Mouse (Mus musculus) MEL (cell line): ENCODE measurements around the gene Olfr888. TPM values are rescaled to one million over a fixed set of nuclear protein-coding genes. Genes with fewer than 3 reads are reported as not detected.

Source experiments
- DNase-seq: peaks from one replicate; pipeline ENCODE4 v3.0.0; 2011; ENCODE audit warnings: low read depth, low spot score
- H3K27ac ChIP-seq: 2 replicates; pipeline ENCODE4 v1.5.1; 2012; ENCODE audit warnings: low read depth, mild to moderate bottlenecking, control low read depth, low read length, moderate library complexity; ENCODE audit not compliant: control insufficient read depth
- H3K27me3 ChIP-seq, 2 experiments: fragments of 150-350 bp in 1 of 2; sonication (generic) in 1 of 2; 2 replicates each; pipeline ENCODE4 v1.6.1; 2012; ENCODE audit warnings: low read length in 2 of 2, mild to moderate bottlenecking in 2 of 2, improper control_type of control experiment in 1 of 2, moderate library complexity in 1 of 2; ENCODE audit not compliant: insufficient read depth in 2 of 2, control insufficient read depth in 1 of 2
- H3K36me3 ChIP-seq, 2 experiments: 2 replicates each; pipeline ENCODE4 v1.6.1; 2012 to 2014; ENCODE audit warnings: low read length in 2 of 2, improper control_type of control experiment in 1 of 2, inconsistent platforms in 1 of 2, mild to moderate bottlenecking in 1 of 2; ENCODE audit not compliant: insufficient read depth in 2 of 2, control insufficient read depth in 1 of 2
- H3K4me1 ChIP-seq, 2 experiments: fragments of 150-350 bp in 1 of 2; sonication (generic) in 1 of 2; 2 replicates each; pipeline ENCODE4 v1.6.1; 2012; ENCODE audit warnings: low read length in 2 of 2, improper control_type of control experiment in 1 of 2, mild to moderate bottlenecking in 1 of 2; ENCODE audit not compliant: insufficient read depth in 2 of 2, control insufficient read depth in 1 of 2
- H3K4me3 ChIP-seq, 2 experiments: fragments of 150-350 bp in 1 of 2; sonication (generic) in 1 of 2; 2 replicates each; pipeline ENCODE4 v1.5.1; 2012; ENCODE audit warnings: low read depth in 2 of 2, low read length in 2 of 2, mild to moderate bottlenecking in 2 of 2, moderate library complexity in 2 of 2, control low read depth in 1 of 2, improper control_type of control experiment in 1 of 2; ENCODE audit not compliant: control insufficient read depth in 1 of 2, insufficient read depth in 1 of 2
- H3K79me2 ChIP-seq: 2 replicates; pipeline ENCODE4 v1.6.1; 2012; ENCODE audit warnings: mild to moderate bottlenecking, low read length, moderate library complexity; ENCODE audit not compliant: control insufficient read depth, poor library complexity, insufficient read depth
- H3K9ac ChIP-seq: 2 replicates; pipeline ENCODE4 v1.6.1; 2012; ENCODE audit warnings: low read depth, mild to moderate bottlenecking, control low read depth, low read length, moderate library complexity; ENCODE audit not compliant: control insufficient read depth, poor library complexity, severe bottlenecking
- H3K9me3 ChIP-seq: fragments of 150-350 bp; sonication (generic); replicated peaks from 2 replicates; pipeline ENCODE4 v1.6.1; 2012; ENCODE audit warnings: mild to moderate bottlenecking, low read length, improper control_type of control experiment, moderate library complexity; ENCODE audit not compliant: insufficient read depth
- BHLHE40 ChIP-seq: IDR thresholded peaks from 2 replicates; pipeline ENCODE4 v1.6.1; 2012; ENCODE audit warnings: low read depth, mild to moderate bottlenecking, inconsistent platforms, low read length, improper control_type of control experiment, borderline replicate concordance
- CHD2 ChIP-seq: IDR thresholded peaks from 2 replicates; pipeline ENCODE4 v1.6.1; 2011; ENCODE audit warnings: low read length, improper control_type of control experiment
- CTCF ChIP-seq, 3 experiments: IDR thresholded peaks in 2 of 3; conservative IDR thresholded peaks in 1 of 3; 2 replicates each; pipeline ENCODE4 v1.5.1; 2011 to 2012; ENCODE audit warnings: low read length in 3 of 3, low read depth in 2 of 3, mild to moderate bottlenecking in 2 of 3, improper control_type of control experiment in 1 of 3, inconsistent platforms in 1 of 3, mixed read lengths in 1 of 3, moderate library complexity in 1 of 3; ENCODE audit not compliant: control insufficient read depth in 1 of 3, insufficient read depth in 1 of 3, poor library complexity in 1 of 3, severe bottlenecking in 1 of 3
- ETS1 ChIP-seq: IDR thresholded peaks from 2 replicates; pipeline ENCODE4 v1.6.1; 2012; ENCODE audit warnings: low read depth, mild to moderate bottlenecking, inconsistent platforms, low read length, improper control_type of control experiment, moderate library complexity
- GATA1 ChIP-seq: IDR thresholded peaks from 2 replicates; pipeline ENCODE4 v1.6.1; 2011; ENCODE audit warnings: low read depth, low read length, improper control_type of control experiment
- HCFC1 ChIP-seq: IDR thresholded peaks from 2 replicates; pipeline ENCODE4 v1.6.1; 2012; ENCODE audit warnings: low read depth, mild to moderate bottlenecking, inconsistent platforms, low read length, improper control_type of control experiment, moderate library complexity
- JUND ChIP-seq: IDR thresholded peaks from 2 replicates; pipeline ENCODE4 v1.6.1; 2011; ENCODE audit warnings: low read depth, mild to moderate bottlenecking, improper control_type of control experiment, low read length
- KAT2A ChIP-seq: conservative IDR thresholded peaks from 2 replicates; pipeline ENCODE4 v1.6.1; 2012; ENCODE audit warnings: low read depth, low read length, improper control_type of control experiment, inconsistent platforms
- MAX ChIP-seq: IDR thresholded peaks from 2 replicates; pipeline ENCODE4 v1.6.1; 2011; ENCODE audit warnings: low read length, improper control_type of control experiment
- MAZ ChIP-seq: IDR thresholded peaks from 2 replicates; pipeline ENCODE4 v1.6.1; 2012; ENCODE audit warnings: low read depth, mild to moderate bottlenecking, inconsistent platforms, low read length, improper control_type of control experiment
- MEF2A ChIP-seq: IDR thresholded peaks from 2 replicates; pipeline ENCODE4 v1.6.1; 2014; ENCODE audit warnings: low read depth, mild to moderate bottlenecking, inconsistent platforms, low read length, improper control_type of control experiment; ENCODE audit not compliant: poor library complexity, insufficient replicate concordance, severe bottlenecking; ENCODE audit errors: extremely low read depth
- MXI1 ChIP-seq: IDR thresholded peaks from 2 replicates; pipeline ENCODE4 v1.6.1; 2011; ENCODE audit warnings: mild to moderate bottlenecking, low read depth, low read length, improper control_type of control experiment
- MYB ChIP-seq: IDR thresholded peaks from 2 replicates; pipeline ENCODE4 v1.6.1; 2011; ENCODE audit warnings: mild to moderate bottlenecking, low read depth, low read length, improper control_type of control experiment
- NELFE ChIP-seq: IDR thresholded peaks from 2 replicates; pipeline ENCODE4 v1.6.1; 2011; ENCODE audit warnings: low read depth, low read length, improper control_type of control experiment
- NRF1 ChIP-seq: IDR thresholded peaks from 2 replicates; pipeline ENCODE4 v1.6.1; 2014; ENCODE audit warnings: low read depth, mild to moderate bottlenecking, inconsistent platforms, low read length, improper control_type of control experiment, moderate library complexity; ENCODE audit not compliant: poor library complexity, insufficient read depth, severe bottlenecking
- POLR2A ChIP-seq, 2 experiments: IDR thresholded peaks; 2 replicates each; pipeline ENCODE4 v1.6.1; 2011 to 2012; ENCODE audit warnings: low read length in 2 of 2, mild to moderate bottlenecking in 2 of 2, control low read depth in 1 of 2, improper control_type of control experiment in 1 of 2, low read depth in 1 of 2, moderate library complexity in 1 of 2; ENCODE audit not compliant: control insufficient read depth in 1 of 2, insufficient read depth in 1 of 2, poor library complexity in 1 of 2
- POLR2AphosphoS2 ChIP-seq: IDR thresholded peaks from 2 replicates; pipeline ENCODE4 v1.6.1; 2011; ENCODE audit warnings: low read length, improper control_type of control experiment
- RCOR1 ChIP-seq: IDR thresholded peaks from 2 replicates; pipeline ENCODE4 v1.6.1; 2012; ENCODE audit warnings: low read depth, mild to moderate bottlenecking, inconsistent platforms, low read length, improper control_type of control experiment
- SIN3A ChIP-seq: IDR thresholded peaks from 2 replicates; pipeline ENCODE4 v1.6.1; 2012; ENCODE audit warnings: low read length, improper control_type of control experiment, inconsistent platforms
- SMC3 ChIP-seq: IDR thresholded peaks from 2 replicates; pipeline ENCODE4 v1.6.1; 2011; ENCODE audit warnings: low read depth, low read length, improper control_type of control experiment
- TBP ChIP-seq: IDR thresholded peaks from 2 replicates; pipeline ENCODE4 v1.8.0; 2011; ENCODE audit warnings: low read depth, low read length, improper control_type of control experiment
- UBTF ChIP-seq: IDR thresholded peaks from 2 replicates; pipeline ENCODE4 v1.6.1; 2012; ENCODE audit warnings: low read depth, mild to moderate bottlenecking, inconsistent platforms, low read length, improper control_type of control experiment, moderate library complexity, borderline replicate concordance; ENCODE audit not compliant: insufficient read depth
- USF2 ChIP-seq, 2 experiments: IDR thresholded peaks; 2 replicates each; pipeline ENCODE4 v1.6.1; 2011 to 2012; ENCODE audit warnings: improper control_type of control experiment in 2 of 2, low read length in 2 of 2, borderline replicate concordance in 1 of 2, inconsistent platforms in 1 of 2, low read depth in 1 of 2, mild to moderate bottlenecking in 1 of 2; ENCODE audit not compliant: insufficient read depth in 1 of 2
- ZKSCAN1 ChIP-seq: IDR thresholded peaks from 2 replicates; pipeline ENCODE4 v1.6.1; 2012; ENCODE audit warnings: low read depth, mild to moderate bottlenecking, inconsistent platforms, low read length, improper control_type of control experiment, moderate library complexity
- ZNF384 ChIP-seq: IDR thresholded peaks from 2 replicates; pipeline ENCODE4 v1.6.1; 2012; ENCODE audit warnings: low read depth, mild to moderate bottlenecking, inconsistent platforms, low read length, improper control_type of control experiment
- polyA plus RNA-seq, 2 experiments: library from polyadenylated mRNA; stranded (reverse) in 1 of 2; unstranded in 1 of 2; fragments of >175 nt in 1 of 2; fragments of >200 nt in 1 of 2; gene quantifications; 2 replicates each; pipeline versions ENCODE4 v1.2.1 to v1.2.4; 2012; ENCODE audit warnings: low replicate concordance in 2 of 2, low read depth in 1 of 2; ENCODE audit not compliant: insufficient read length in 2 of 2, insufficient read depth in 1 of 2, missing spikeins in 1 of 2
- total RNA-seq: library from RNA; depleted of rRNA; stranded (reverse); fragments of 300-350 nt; gene quantifications from 2 replicates; pipeline ENCODE4 v1.2.3, GENCODE M21; 2012

Olfr888 gene
- total and polyA plus RNA-seq, 3 experiments: not detected

GRCm38 (mm10) chr9:38083772-38084171 is 24.2 kb upstream of the Olfr888 start, which contains the start of gene Olfr887:
TSS of gene Olfr887 (plus strand) at chr9:38084072.
- no peaks in the 10 kb centered on the region for H3K4me1 ChIP-seq
- no peaks in the 10 kb centered on the region for H3K27me3 ChIP-seq
- H3K9ac ChIP-seq: no peak within 1 kb of the TSS
- H3K27ac ChIP-seq: no peak within 1 kb of the TSS
- DNase-seq: no peak
- no peaks in the 10 kb centered on the region for H3K9me3 ChIP-seq
- H3K4me3 ChIP-seq: no peak within 1 kb of the TSS
- TF ChIP-seq CTCF (IDR thresholded peaks at IDR 0.05 in 2 of 3, conservative IDR thresholded peaks at IDR 0.05 in 1 of 3; ENCODE audit: control insufficient read depth in 1 of 3, insufficient read depth in 1 of 3, low read depth in 2 of 3, low read length in 3 of 3, poor library complexity in 1 of 3, severe bottlenecking in 1 of 3): no peak
- no peak for TF ChIP-seq NRF1
- TF ChIP-seq USF2 (IDR thresholded peaks at IDR 0.05; ENCODE audit: borderline replicate concordance in 1 of 2, insufficient read depth in 1 of 2, low read depth in 1 of 2, low read length in 2 of 2): no peak
- TF ChIP-seq POLR2AphosphoS2: no peak
- no peak for TF ChIP-seq KAT2A
- no peak for TF ChIP-seq JUND
- TF ChIP-seq HCFC1: no peak
- TF ChIP-seq BHLHE40: no peak
- TF ChIP-seq GATA1: no peak
- TF ChIP-seq ZNF384: no peak
- TF ChIP-seq SIN3A: no peak
- no peak for TF ChIP-seq MAX
- TF ChIP-seq POLR2A (IDR thresholded peaks at IDR 0.05; ENCODE audit: control insufficient read depth in 1 of 2, insufficient read depth in 1 of 2, low read depth in 1 of 2, low read length in 2 of 2, poor library complexity in 1 of 2): no peak
- TF ChIP-seq NELFE: no peak
- TF ChIP-seq RCOR1: no peak
- no peak for TF ChIP-seq ZKSCAN1
- no peak for TF ChIP-seq MXI1
- TF ChIP-seq SMC3: no peak
- H3K36me3 ChIP-seq: no peaks in the 10 kb centered on the region
- no peaks in the 10 kb centered on the region for H3K79me2 ChIP-seq

- TF ChIP-seq ETS1 (no peak), JUND (no peak), USF2 (IDR thresholded peaks at IDR 0.05; ENCODE audit: borderline replicate concordance in 1 of 2, insufficient read depth in 1 of 2, low read depth in 1 of 2, low read length in 2 of 2) (no peak), MAZ (no peak), MEF2A (no peak), TBP (no peak), POLR2AphosphoS2 (no peak), MYB (no peak), CHD2 (no peak), UBTF (no peak), ZKSCAN1 (no peak), SIN3A (no peak), RCOR1 (no peak), NRF1 (no peak)
- no peak for DNase-seq
- Histone ChIP-seq H3K27ac (no peak within 1 kb of the TSS), H3K36me3 (no peaks in the 10 kb centered on the region), H3K27me3 (no peaks in the 10 kb centered on the region), H3K4me1 (no peaks in the 10 kb centered on the region), H3K79me2 (no peaks in the 10 kb centered on the region), H3K9me3 (no peaks in the 10 kb centered on the region), H3K9ac (no peak within 1 kb of the TSS), H3K4me3 (no peak within 1 kb of the TSS)
Measured at GRCm38 (mm10) chr9:38114898-38115297, 7.0 kb downstream of the Olfr888 start, which contains the start of gene Olfr889. TSS of gene Olfr889 (plus strand) at chr9:38115198.
